In genomic region chr8:111770958-111771624, GRCm38 (mm10) we compare ENCODE assay signal across 14 mouse cellular contexts. TPM values are rescaled to one million over a fixed set of nuclear protein-coding genes. Genes with fewer than 3 reads are reported as not detected.
A peak's percentile ranks its signal among the peaks of the same experiment; 100 is the strongest.
DNase-seq lines count a peak whose midpoint lies in the region; ATAC-seq and TF ChIP-seq lines count a peak whose summit lies in the region.
"Had no signal": no experiment of that assay in that cellular context is flagged by ENCODE, and none has a peak within 500 bp of the region (broad histone marks: within the 10 kb centered on the region; RNA-seq: fewer than 3 reads in every experiment).

No protein-coding gene starts in this region.

- H3K4me1 ChIP-seq in brown adipose tissue, adult 24 weeks (ENCODE audit: control insufficient read depth, insufficient read depth, insufficient read length, low read length), result 0 out of 2 replicates have a peak, but pooled peaks cover 6% of the 10 kb centered on the region
- H3K4me1 ChIP-seq in intestine, postnatal 0 days (replicated peaks; ENCODE audit: control insufficient read depth, insufficient read depth, low read length), result no peaks in the 10 kb centered on the region

- DNase-seq in gastrocnemius, adult 2 months, result no peak
- no peak for DNase-seq in gastrocnemius, postnatal 10 days
- DNase-seq in layer of hippocampus, adult 2 months (ENCODE audit: low spot score in 2 of 2), result no peak
- DNase-seq in layer of hippocampus, postnatal 25 days (ENCODE audit: extremely low spot score in 1 of 2, low spot score in 1 of 2), result no peak
- DNase-seq in lung, postnatal 10 days, result peak; percentile 45
- no peak for DNase-seq in frontal cortex, adult 2 months (ENCODE audit: extremely low spot score in 1 of 2, low spot score in 1 of 2)
- DNase-seq: heart, adult 11 months; right cerebral cortex, postnatal 14 days; thymus, postnatal 36 days had no signal

- H3K27me3 ChIP-seq in intestine, postnatal 0 days (replicated peaks; ENCODE audit: control insufficient read depth, insufficient read depth, low read length), result no peaks in the 10 kb centered on the region
- H3K27me3 ChIP-seq: liver, embryonic 15.5 days; midbrain, embryonic 13.5 days had no signal

- peak overlapping the region; percentile 63 for H3K27ac ChIP-seq in gastrocnemius, adult 2 months
- H3K27ac ChIP-seq in layer of hippocampus, adult 2 months, result peak overlapping the region; percentile 36; the same call in 1 of the 2 replicates
- H3K27ac ChIP-seq in brown adipose tissue, adult 24 weeks (replicated peaks; ENCODE audit: low read depth, low read length), result peak overlapping the region; percentile 2; the same call in 1 of the 2 replicates
- no peak overlapping the region for H3K27ac ChIP-seq in intestine, postnatal 0 days (ENCODE audit: low read depth, low read length)
- H3K27ac ChIP-seq: liver, embryonic 15.5 days had no signal

- WGBS in intestine, postnatal 0 days, result 69% methylated on average over 5 of the region's 5 CpGs

- H3K36me3 ChIP-seq in intestine, postnatal 0 days (ENCODE audit: control insufficient read depth, insufficient read depth), result peaks cover 36% of the 10 kb centered on the region

- TF ChIP-seq CTCF in gastrocnemius, adult 2 months (IDR thresholded peaks at IDR 0.05), result no peak
- no peak for TF ChIP-seq CTCF in layer of hippocampus, adult 2 months (conservative IDR thresholded peaks at IDR 0.05)
- TF ChIP-seq CTCF in intestine, postnatal 0 days (IDR thresholded peaks at IDR 0.05; ENCODE audit: low read depth), result no peak

- no peak overlapping the region for H3K4me2 ChIP-seq in intestine, postnatal 0 days (replicated peaks; ENCODE audit: low read depth)
- H3K4me2 ChIP-seq: liver, embryonic 15.5 days; midbrain, embryonic 13.5 days had no signal

- intact Hi-C loops in gastrocnemius, adult 2 months (cut with DNase I), result no loop called here

- H3K9me3 ChIP-seq in intestine, postnatal 0 days (ENCODE audit: control insufficient read depth), result no peaks in the 10 kb centered on the region
- H3K9me3 ChIP-seq: liver, embryonic 15.5 days; midbrain, embryonic 13.5 days had no signal

- H3K4me3 ChIP-seq in gastrocnemius, adult 2 months, result no peak overlapping the region
- no peak overlapping the region for H3K4me3 ChIP-seq in layer of hippocampus, adult 2 months
- H3K4me3 ChIP-seq in brown adipose tissue, adult 24 weeks (ENCODE audit: insufficient read depth, low read depth, low read length), result no peak overlapping the region
- H3K4me3 ChIP-seq in intestine, postnatal 0 days (ENCODE audit: low read depth, low read length), result no peak overlapping the region
- H3K4me3 ChIP-seq: liver, embryonic 15.5 days; midbrain, embryonic 13.5 days had no signal

- H3K9ac ChIP-seq in intestine, postnatal 0 days (ENCODE audit: low read depth, low read length), result no peak overlapping the region
- H3K9ac ChIP-seq: liver, embryonic 15.5 days; midbrain, embryonic 13.5 days had no signal

- no peak for ATAC-seq in intestine, postnatal 0 days
- ATAC-seq: CD4-positive, CD25-positive, alpha-beta regulatory T cell, adult 4 months had no signal

RNA-seq across cellular contexts. Expression of gene Bcar1, which starts 27.5 kb away (rescaled TPM):
- total RNA-seq in gastrocnemius, adult 2 months (2021), result 10 to 100 TPM; 10.8 to 12.6 TPM
- total RNA-seq in gastrocnemius, postnatal 10 days (2021), result 10 to 100 TPM; 22.3 to 27.1 TPM
- total RNA-seq in layer of hippocampus, adult 2 months (2021), result 10 to 100 TPM; 66.1 to 69.7 TPM
- 10 to 100 TPM; 66.2 to 66.8 TPM for total RNA-seq in layer of hippocampus, postnatal 25 days (2021)
- polyA plus RNA-seq in brown adipose tissue, adult 24 weeks (2012; ENCODE audit: insufficient read depth, insufficient read length, missing spikeins), result 6.5 and 8.7 TPM in 2 replicates
- polyA plus RNA-seq in intestine, postnatal 0 days (2015; fragmentation: Nextera tagmentation; extraction: Ambion mirVana), result 38.8 and 41.1 TPM in 2 replicates
- 42.1 and 44.2 TPM in 2 replicates for polyA plus RNA-seq in frontal cortex, adult 2 months (2012; rRNA removed)
